Mouse (Mus musculus) hindbrain, embryonic 16.5 days (tissue): ENCODE measurements at regions not wholly inside any gene's neighbourhood (a gene's known extent, or its start where the extent isn't known, plus 50 kb on each side); places are given as distances from the start of the nearest gene placed in this dataset.
A peak's percentile ranks its signal among the peaks of the same experiment; 100 is the strongest.
"Not testable (repeated sequence)": the region's sequence is repeated elsewhere in the genome, so short reads cannot be mapped to it uniquely, and the experiment has no call there.

Experiments
- ATAC-seq: fragments of 200-750 bp; cut with Nextera tagmentation; 2 replicates; pipeline ENCODE4 v1.8.0; 2017; ENCODE audit warnings: moderate TSS enrichment, moderate library complexity
- H3K27ac ChIP-seq: fragments of 300-500 bp; sonication (generic); 2 replicates; pipeline ENCODE4 v1.5.1; 2014; ENCODE audit warnings: low read depth, mild to moderate bottlenecking, control low read depth, low read length, moderate library complexity
- H3K27me3 ChIP-seq: fragments of 300-500 bp; sonication (generic); replicated peaks from 2 replicates; pipeline ENCODE4 v1.6.1; 2014; ENCODE audit warnings: low read length; ENCODE audit not compliant: control insufficient read depth, insufficient read depth
- H3K36me3 ChIP-seq: fragments of 300-500 bp; sonication (generic); 2 replicates; pipeline ENCODE4 v1.6.1; 2014; ENCODE audit warnings: mild to moderate bottlenecking, low read length, moderate library complexity, mixed read lengths; ENCODE audit not compliant: control insufficient read depth, insufficient read depth
- H3K4me1 ChIP-seq: fragments of 300-500 bp; sonication (generic); 2 replicates; pipeline ENCODE4 v1.6.1; 2014; ENCODE audit warnings: low read depth, low read length; ENCODE audit not compliant: control insufficient read depth, insufficient read depth
- H3K4me2 ChIP-seq: fragments of 300-500 bp; sonication (generic); 2 replicates; pipeline ENCODE4 v1.6.1; 2014; ENCODE audit warnings: mild to moderate bottlenecking, low read length, control low read depth, moderate library complexity
- H3K4me3 ChIP-seq: fragments of 300-500 bp; sonication (generic); 2 replicates; pipeline ENCODE4 v1.5.1; 2014; ENCODE audit warnings: mild to moderate bottlenecking, low read length, control low read depth, moderate library complexity
- H3K9ac ChIP-seq: fragments of 300-500 bp; sonication (generic); 2 replicates; pipeline ENCODE4 v1.6.1; 2014; ENCODE audit warnings: low read depth, mild to moderate bottlenecking, control low read depth, low read length, moderate library complexity
- H3K9me3 ChIP-seq: fragments of 300-500 bp; sonication (generic); 2 replicates; pipeline ENCODE4 v1.6.1; 2014; ENCODE audit warnings: mild to moderate bottlenecking, low read length, moderate library complexity; ENCODE audit not compliant: control insufficient read depth
- WGBS: fragments of 180-500 bp; shearing (Covaris S2); extraction: QIAGEN DNeasy Blood & Tissue Kit; methylation state at CpG from one replicate; pipeline ENCODE4 v1.1.7; 2014; 5-methylcytosine and 5-hydroxymethylcytosine counted together

DNA sequence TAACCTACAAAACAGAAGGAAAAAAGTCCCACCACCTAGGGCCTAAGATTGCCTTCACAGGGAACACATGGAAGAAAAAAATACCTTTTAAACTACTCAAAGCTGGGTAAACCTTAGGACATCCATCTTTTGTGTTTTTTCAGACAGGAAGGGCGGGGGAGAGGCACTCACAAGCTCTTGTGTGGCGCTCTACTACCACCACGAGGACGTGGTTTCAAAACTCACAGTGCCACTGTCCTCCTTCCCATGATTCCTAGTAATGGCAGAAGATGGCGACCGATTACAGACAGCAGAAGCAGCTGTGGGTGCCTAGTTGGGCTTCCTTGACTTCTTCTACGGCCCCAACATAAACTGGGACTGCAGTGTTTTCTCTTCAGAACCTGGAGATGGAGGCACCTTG is 179.3 kb upstream of the Olfr1324 start:
- ATAC-seq, result no peak
- WGBS, result 77% methylated on average over 7 of the region's 7 CpGs
- Histone ChIP-seq H3K27me3 (no peaks in the 10 kb centered on the region), H3K4me3 (no peak overlapping the region), H3K9me3 (no peaks in the 10 kb centered on the region), H3K9ac (no peak overlapping the region), H3K27ac (no peak overlapping the region), H3K4me1 (no peaks in the 10 kb centered on the region), H3K36me3 (no peaks in the 10 kb centered on the region), H3K4me2 (no peak overlapping the region)

DNA sequence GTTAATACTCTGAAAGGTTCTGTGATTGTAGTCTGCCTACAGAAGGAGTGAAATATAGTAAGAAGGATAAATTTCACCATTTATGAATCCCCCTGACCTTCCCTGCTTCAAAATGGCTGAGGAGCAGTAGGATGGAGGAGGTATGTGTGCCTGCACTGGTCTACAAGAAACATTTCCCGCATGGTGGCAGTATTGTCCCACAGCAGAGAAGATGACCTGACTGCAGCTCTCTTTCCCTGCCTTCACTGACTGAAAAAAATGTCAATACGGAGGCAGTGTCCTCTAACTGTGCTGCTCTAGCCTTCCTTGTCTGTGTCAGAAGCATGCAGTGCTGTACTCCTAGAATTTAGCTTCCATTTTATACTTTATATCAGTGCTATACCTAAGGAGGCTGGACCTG is 177.2 kb upstream of the Olfr1324 start:
- H3K9me3 ChIP-seq, H3K4me2 ChIP-seq, H3K27me3 ChIP-seq, H3K27ac ChIP-seq, H3K36me3 ChIP-seq, H3K9ac ChIP-seq, H3K4me1 ChIP-seq, H3K4me3 ChIP-seq: not testable (repeated sequence)
- 68% methylated on average over 2 of the region's 2 CpGs for WGBS
- peak; percentile 82 for ATAC-seq

DNA sequence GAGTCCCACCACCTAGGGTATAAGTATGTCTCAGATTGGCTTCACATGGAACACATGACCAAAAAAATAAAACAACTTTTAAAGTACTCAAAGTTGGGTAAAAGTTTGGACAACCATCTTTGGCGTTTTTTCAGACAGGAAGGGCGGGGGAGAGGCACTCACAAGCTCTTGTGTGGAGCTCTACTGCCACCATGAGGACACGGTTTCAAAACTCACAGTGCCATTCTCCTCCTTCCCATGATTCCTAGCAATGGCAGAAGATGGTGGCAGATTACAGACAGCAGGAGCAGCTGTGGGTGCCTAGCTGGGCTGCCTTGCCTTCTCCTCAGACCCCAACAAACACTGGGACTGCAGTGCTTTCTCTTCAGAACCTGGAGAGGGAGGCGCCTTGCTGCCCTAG is 176.7 kb upstream of the Olfr1324 start:
- H3K27ac ChIP-seq, H3K9ac ChIP-seq, H3K4me3 ChIP-seq, H3K9me3 ChIP-seq, H3K4me1 ChIP-seq, H3K27me3 ChIP-seq, ATAC-seq, H3K36me3 ChIP-seq: not testable (repeated sequence)
- WGBS, result 51% methylated on average over 4 of the region's 4 CpGs
- H3K4me2 ChIP-seq, result peak overlapping the region; percentile 23; the same call in 1 of the 2 replicates

GRCm38 (mm10) chrX:50602881-50603280 is 174.6 kb upstream of the Olfr1324 start:
- Histone ChIP-seq H3K4me3 (peak overlapping the region; percentile 23; the same call in 1 of the 2 replicates), H3K27ac (peak overlapping the region; percentile 64; the same call in 1 of the 2 replicates), H3K4me2 (peak overlapping the region; percentile 36)
- not testable (repeated sequence) for H3K9me3 ChIP-seq, H3K27me3 ChIP-seq, H3K4me1 ChIP-seq, H3K36me3 ChIP-seq, H3K9ac ChIP-seq
- peak; percentile 82 for ATAC-seq
- WGBS, result 61% methylated on average over 3 of the region's 3 CpGs

DNA sequence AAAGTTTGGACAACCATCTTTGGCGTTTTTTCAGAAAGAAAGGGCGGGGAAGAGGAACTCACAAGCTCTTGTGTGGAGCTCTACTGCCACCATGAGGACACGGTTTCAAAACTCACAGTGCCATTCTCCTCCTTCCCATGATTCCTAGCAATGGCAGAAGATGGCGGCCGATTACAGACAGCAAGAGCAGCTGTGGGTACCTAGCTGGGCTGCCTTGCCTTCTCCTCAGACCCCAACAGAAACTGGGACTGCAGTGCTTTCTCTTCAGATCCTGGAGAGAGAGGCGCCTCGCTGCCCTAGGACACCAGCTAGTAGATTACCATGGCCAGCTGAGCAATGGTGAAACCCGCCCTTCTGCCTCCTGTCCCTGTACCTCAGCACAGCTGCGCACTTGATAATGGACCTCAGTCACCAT is 174.2 kb upstream of the Olfr1324 start:
- peak overlapping the region; percentile 23; the same call in 1 of the 2 replicates for H3K4me3 ChIP-seq
- not testable (repeated sequence) for H3K9me3 ChIP-seq, H3K36me3 ChIP-seq, H3K4me1 ChIP-seq, H3K27me3 ChIP-seq, H3K9ac ChIP-seq
- H3K4me2 ChIP-seq, result peak overlapping the region; percentile 36
- ATAC-seq, result peak; percentile 24; the same call in 1 of the 2 replicates
- 63% methylated on average over 9 of the region's 9 CpGs for WGBS
- H3K27ac ChIP-seq, result peak overlapping the region; percentile 64; the same call in 1 of the 2 replicates

GRCm38 (mm10) chrX:50600262-50600661 is 172.0 kb upstream of the Olfr1324 start:
- peak overlapping the region; percentile 12 for H3K4me3 ChIP-seq
- not testable (repeated sequence) for H3K36me3 ChIP-seq, H3K9me3 ChIP-seq, H3K9ac ChIP-seq, H3K27me3 ChIP-seq, H3K4me1 ChIP-seq
- WGBS, result 80% methylated on average over 3 of the region's 3 CpGs
- H3K4me2 ChIP-seq, result peak overlapping the region; percentile 35; the same call in 1 of the 2 replicates
- peak; percentile 76 for ATAC-seq
- H3K27ac ChIP-seq, result peak overlapping the region; percentile 77; the same call in 1 of the 2 replicates

- ATAC-seq, result peak; percentile 64; the same call in 1 of the 2 replicates
- H3K27ac ChIP-seq, result peak overlapping the region; percentile 77; the same call in 1 of the 2 replicates
Measured at GRCm38 (mm10) chrX:50599780-50600179, 171.5 kb upstream of the Olfr1324 start.

GRCm38 (mm10) chrX:50597626-50598025 is 169.3 kb upstream of the Olfr1324 start:
- H3K9me3 ChIP-seq, ATAC-seq, H3K4me1 ChIP-seq, H3K4me3 ChIP-seq, H3K27ac ChIP-seq, H3K36me3 ChIP-seq, H3K9ac ChIP-seq, H3K27me3 ChIP-seq: not testable (repeated sequence)
- 77% methylated on average over 3 of the region's 3 CpGs for WGBS
- H3K4me2 ChIP-seq, result peak overlapping the region; percentile 39

More at GRCm38 (mm10) chrX:50599780-50600179, 171.5 kb upstream of the Olfr1324 start:
- Histone ChIP-seq H3K9me3 (no peaks in the 10 kb centered on the region), H3K4me1 (no peaks in the 10 kb centered on the region), H3K27me3 (no peaks in the 10 kb centered on the region), H3K9ac (no peak overlapping the region), H3K4me2 (peak overlapping the region; percentile 35; the same call in 1 of the 2 replicates), H3K4me3 (peak overlapping the region; percentile 12), H3K36me3 (0 out of 2 replicates have a peak, but pooled peaks cover 3% of the 10 kb centered on the region)
- 78% methylated on average over 4 of the region's 4 CpGs for WGBS

DNA sequence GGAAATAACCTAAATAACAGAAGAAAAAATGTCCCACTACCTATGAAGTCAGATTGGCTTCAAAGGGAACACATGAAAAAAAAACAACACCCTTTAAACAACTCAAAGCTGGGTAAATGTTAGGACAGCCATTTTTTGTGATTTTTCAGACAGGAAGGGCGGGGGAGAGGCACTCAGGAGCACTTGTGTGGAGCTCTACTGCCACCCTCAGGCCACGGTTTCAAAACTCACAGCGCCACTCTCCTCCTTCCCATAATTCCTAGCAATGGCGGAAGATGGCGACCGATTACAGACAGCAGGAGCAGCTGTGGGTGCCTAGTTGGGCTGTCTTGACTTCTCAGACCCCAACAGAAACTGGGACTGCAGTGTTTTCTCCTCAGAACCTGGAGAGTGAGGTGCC is 168.8 kb upstream of the Olfr1324 start:
- 0 out of 2 replicates have a peak, but pooled peaks cover 5% of the 10 kb centered on the region for H3K36me3 ChIP-seq
- ATAC-seq, result no peak
- H3K9ac ChIP-seq, result no peak overlapping the region
- 79% methylated on average over 6 of the region's 6 CpGs for WGBS
- H3K9me3 ChIP-seq, result no peaks in the 10 kb centered on the region
- H3K27me3 ChIP-seq, result no peaks in the 10 kb centered on the region
- peak overlapping the region; percentile 39 for H3K4me2 ChIP-seq
- peak overlapping the region; percentile 66; the same call in 1 of the 2 replicates for H3K27ac ChIP-seq
- no peaks in the 10 kb centered on the region for H3K4me1 ChIP-seq
- peak overlapping the region; percentile 16; the same call in 1 of the 2 replicates for H3K4me3 ChIP-seq
